In the genomic region with DNA sequence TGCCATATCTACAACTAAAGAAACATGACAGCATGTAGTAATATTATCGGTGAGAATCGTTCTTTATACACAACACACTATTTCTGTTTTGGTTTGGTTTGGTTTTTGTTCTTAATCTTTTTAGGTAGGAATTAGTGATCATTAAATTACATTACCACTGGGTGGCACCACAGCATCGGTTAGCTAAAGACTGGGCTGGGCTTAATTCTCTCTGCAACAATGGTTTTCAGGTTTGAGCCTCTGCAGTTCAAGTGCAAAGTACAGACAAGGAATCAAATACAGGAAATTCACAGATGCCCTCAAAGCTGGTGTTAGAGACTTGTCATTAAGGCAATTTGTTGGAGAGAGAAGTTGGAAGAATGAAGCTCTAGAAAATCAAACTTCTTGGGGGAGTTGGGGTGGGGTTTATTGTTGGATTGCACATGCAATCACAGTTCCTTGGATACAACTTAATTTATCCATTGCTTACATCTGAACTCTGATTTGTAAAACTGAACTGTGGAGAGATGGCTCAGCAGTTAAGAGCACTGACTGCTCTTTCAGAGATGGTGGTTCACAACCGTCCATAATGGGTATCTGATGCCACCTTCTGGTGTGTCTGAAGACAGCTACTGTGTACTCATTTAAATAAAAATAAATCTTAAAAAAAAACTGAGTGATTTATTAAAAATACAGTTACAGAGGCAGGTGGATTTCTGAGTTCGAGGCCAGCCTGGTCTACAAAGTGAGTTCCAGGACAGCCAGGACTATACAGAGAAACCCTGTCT, we compare ENCODE assay signal across 9 mouse cellular contexts. TPM values are rescaled to one million over a fixed set of nuclear protein-coding genes. Genes with fewer than 3 reads are reported as not detected.
DNase-seq lines count a peak whose midpoint lies in the region; ATAC-seq lines count a peak whose summit lies in the region.
"Had no signal": no experiment of that assay in that cellular context is flagged by ENCODE, and none has a peak within 500 bp of the region (broad histone marks: within the 10 kb centered on the region; RNA-seq: fewer than 3 reads in every experiment).

No protein-coding gene starts in this region.

- H3K9ac ChIP-seq in kidney, embryonic 15.5 days, result no peak overlapping the region

- no peak overlapping the region for H3K27ac ChIP-seq in kidney, embryonic 15.5 days

- no peak overlapping the region for H3K4me2 ChIP-seq in kidney, embryonic 15.5 days

- no peak for DNase-seq in frontal cortex, postnatal 36 days (ENCODE audit: low spot score in 2 of 2)
- DNase-seq in CD8-positive naive resting alpha-beta T cell, adult 2 months (ENCODE audit: low read depth in 2 of 2, low spot score in 2 of 2), result peak; percentile 40 to 51
- peak; percentile 27 to 32 for DNase-seq in cerebellum, adult 18-20 months
- peak; percentile 68 for DNase-seq in forelimb bud, embryonic 11.5 days (ENCODE audit: low read depth, low spot score)
- DNase-seq in spleen, postnatal 36 days (ENCODE audit: low spot score in 2 of 2), result peak; percentile 41 to 57

- H3K4me1 ChIP-seq in kidney, embryonic 15.5 days, result peaks cover 22% of the 10 kb centered on the region

- no peaks in the 10 kb centered on the region for H3K9me3 ChIP-seq in kidney, embryonic 15.5 days (replicated peaks)

- WGBS in kidney, embryonic 15.5 days, result 26% methylated on average over 5 of the region's 5 CpGs

- no peaks in the 10 kb centered on the region for H3K36me3 ChIP-seq in kidney, embryonic 15.5 days

- ATAC-seq in frontal cortex, adult (ENCODE audit: low TSS enrichment), result peak; percentile 80
- ATAC-seq in kidney, embryonic 15.5 days (replicated peaks; ENCODE audit: low FRiP score), result peak; percentile 52; the same call in 1 of the 2 replicates
- peak; percentile 99 for ATAC-seq in megakaryocyte progenitor cell, adult 5-6 weeks (replicated peaks; ENCODE audit: poor library complexity)

- no peak overlapping the region for H3K4me3 ChIP-seq in kidney, embryonic 15.5 days (replicated peaks)

- no peaks in the 10 kb centered on the region for H3K27me3 ChIP-seq in kidney, embryonic 15.5 days

RNA-seq across cellular contexts. Expression of a gene that starts 2.5 kb away (rescaled TPM):
- not detected in 2 replicates for polyA plus RNA-seq in kidney, embryonic 15.5 days (2015; fragmentation: Nextera tagmentation; extraction: Ambion mirVana)
- total RNA-seq in megakaryocyte progenitor cell, adult 5-6 weeks (2015), result not detected in 2 replicates
- not detected in 2 replicates for total RNA-seq in megakaryocyte progenitor cell, adult 5-6 weeks (2017)
- total RNA-seq: layer of hippocampus, adult 8-10 months had no signal

RNA-seq across cellular contexts. Expression of a gene that starts 7.2 kb away (rescaled TPM):
- polyA plus RNA-seq in kidney, embryonic 15.5 days (2015; fragmentation: Nextera tagmentation; extraction: Ambion mirVana), result 20.4 and 21.8 TPM in 2 replicates
- 8.2 and 21.1 TPM in 2 replicates for total RNA-seq in megakaryocyte progenitor cell, adult 5-6 weeks (2015)
- total RNA-seq in megakaryocyte progenitor cell, adult 5-6 weeks (2017), result 6.9 and 10.8 TPM in 2 replicates

RNA-seq across cellular contexts. Expression of a gene that starts 31.0 kb away (rescaled TPM):
- 9.1 and 9.6 TPM in 2 replicates for polyA plus RNA-seq in kidney, embryonic 15.5 days (2015; fragmentation: Nextera tagmentation; extraction: Ambion mirVana)
- 2.6 and 3.1 TPM in 2 replicates for total RNA-seq in megakaryocyte progenitor cell, adult 5-6 weeks (2015)
- 2.3 and 4.3 TPM in 2 replicates for total RNA-seq in megakaryocyte progenitor cell, adult 5-6 weeks (2017)

RNA-seq across cellular contexts. Expression of a gene that starts 56.0 kb away (rescaled TPM):
- 31.2 and 35.7 TPM in 2 replicates for polyA plus RNA-seq in kidney, embryonic 15.5 days (2015; fragmentation: Nextera tagmentation; extraction: Ambion mirVana)
- total RNA-seq in megakaryocyte progenitor cell, adult 5-6 weeks (2015), result 7.7 and 11.9 TPM in 2 replicates
- 9.5 and 13.0 TPM in 2 replicates for total RNA-seq in megakaryocyte progenitor cell, adult 5-6 weeks (2017)

Comparison
In these comparisons a context has a peak if more than half of its experiments do, and no peak if none do; other contexts are left out.
1. DNase-seq: peak in CD8-positive naive resting alpha-beta T cell, adult 2 months (2 of 2), cerebellum, adult 18-20 months (2 of 2), forelimb bud, embryonic 11.5 days (single experiment) and spleen, postnatal 36 days (2 of 2); none in frontal cortex, postnatal 36 days (0 of 2).
2. Peak in every context shown above with its lines, with median percentiles within 50 percentile points of each other: ATAC-seq.